Mouse (Mus musculus) heart, postnatal 4 days (tissue): Measurements from ENCODE around the gene Synj2. TPM values are rescaled to one million over a fixed set of nuclear protein-coding genes. Genes with fewer than 3 reads are reported as not detected.
"Not testable (repeated sequence)": the region's sequence is repeated elsewhere in the genome, so short reads cannot be mapped to it uniquely, and the experiment has no call there.

Experiments used
- DNase-seq: peaks from one replicate; pipeline ENCODE4 v3.0.0; 2021
- total RNA-seq, 2 experiments: library from RNA; stranded (reverse); gene quantifications; 2 replicates each; pipeline ENCODE4 v1.2.3; 2021

Gene Synj2
- total RNA-seq, 2 experiments from 2014 or later: 26.5 to 28.6 TPM

DNA sequence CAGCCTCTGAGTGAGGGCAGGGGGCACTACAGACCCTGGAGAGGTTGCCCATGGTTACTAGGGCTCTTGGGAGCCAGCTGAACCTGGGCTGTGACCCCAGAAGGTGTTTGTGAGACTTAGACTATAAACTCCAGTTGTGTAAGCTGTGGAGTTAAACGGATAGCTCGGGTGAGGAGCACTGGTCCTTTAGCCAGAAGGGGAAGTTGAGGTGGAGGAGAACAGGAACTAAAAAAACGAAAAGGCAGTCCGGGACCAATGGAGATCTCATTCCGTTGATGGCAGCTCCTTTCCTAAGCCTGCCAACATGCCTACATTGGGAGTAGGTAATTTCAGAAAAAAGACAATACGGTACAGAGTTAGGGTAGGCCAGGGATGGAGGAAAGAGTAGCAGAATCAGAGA lies 60.3 kb downstream of the Synj2 start:
- DNase-seq: no peak

DNA sequence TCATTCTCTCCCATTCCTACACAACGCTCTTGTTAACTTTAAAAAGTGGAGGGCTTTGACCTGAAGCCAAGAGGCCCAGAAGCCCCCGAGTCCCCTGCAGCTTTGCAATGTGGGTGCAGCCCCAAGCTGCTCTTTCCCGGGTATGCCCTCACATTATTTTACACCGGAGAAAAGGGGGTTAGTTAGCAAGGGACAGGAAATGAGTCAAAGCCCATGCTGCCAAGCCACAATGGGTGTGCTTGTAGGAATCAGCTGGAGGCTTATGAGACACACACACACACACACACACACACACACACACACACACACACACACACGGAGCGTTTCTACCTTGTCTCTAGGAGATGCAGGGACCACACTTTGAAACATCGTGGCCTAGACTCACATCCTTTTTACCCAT lies 60.8 kb downstream of the Synj2 start:
- DNase-seq: no peak

DNA sequence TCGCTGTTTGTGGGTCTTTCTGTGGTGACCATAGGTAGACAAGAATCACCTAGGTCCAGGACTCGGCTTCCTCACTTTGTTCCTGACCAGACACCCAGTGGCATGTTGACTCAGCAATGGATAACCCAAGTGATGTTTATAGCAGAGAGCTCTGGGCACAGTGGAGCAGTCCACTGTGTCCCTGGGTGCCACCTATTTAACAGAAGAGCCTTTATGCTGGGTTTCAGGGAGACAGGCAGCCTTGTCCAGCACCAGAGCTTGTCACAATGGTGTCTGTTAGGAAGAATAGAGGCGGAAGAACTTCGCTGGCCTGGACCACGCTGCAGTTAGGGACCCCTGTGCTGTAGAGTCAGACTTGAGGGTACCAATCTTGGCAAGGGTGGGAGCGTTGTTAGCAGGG lies 61.5 kb downstream of the Synj2 start:
- no peak for DNase-seq

DNA sequence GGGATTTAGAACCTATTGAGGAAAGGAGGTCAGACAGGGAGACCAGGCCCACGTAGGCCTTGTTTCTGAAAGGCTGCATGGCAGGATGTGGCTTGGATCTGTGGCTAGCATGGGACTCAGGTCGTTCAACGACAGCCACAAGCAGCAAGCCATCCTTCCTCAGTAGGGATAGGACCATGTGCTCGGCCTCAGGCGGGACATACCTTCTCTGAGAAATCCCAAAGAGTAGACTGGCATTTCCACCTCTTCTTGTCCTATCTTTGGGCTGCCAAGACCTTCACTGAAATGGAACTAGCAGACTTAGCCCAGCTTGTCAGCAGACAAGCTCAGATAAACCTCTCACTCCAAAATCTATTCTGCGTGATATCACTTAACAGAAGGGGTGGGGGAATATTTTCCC lies 62.6 kb downstream of the Synj2 start:
- DNase-seq: no peak

DNA sequence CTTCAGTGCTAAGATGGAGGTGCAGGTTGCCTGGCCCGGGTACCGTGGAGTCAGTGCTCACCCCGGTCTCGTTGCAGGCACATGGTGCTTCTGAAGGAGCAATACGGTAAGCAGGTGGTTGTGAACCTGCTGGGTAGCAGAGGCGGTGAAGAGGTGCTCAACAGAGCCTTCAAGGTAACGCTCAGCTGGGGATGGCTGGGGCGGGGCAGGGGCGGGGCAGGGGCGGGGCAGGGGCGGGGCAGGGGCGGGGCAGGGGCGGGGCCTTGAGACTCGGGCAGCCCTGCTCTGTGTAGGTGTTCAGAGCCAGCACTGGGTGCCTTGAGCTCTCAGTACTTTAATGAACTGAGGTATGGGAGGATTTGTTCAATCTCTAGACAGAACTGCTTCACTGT lies 64.2 kb downstream of the Synj2 start:
- DNase-seq: no peak

DNA sequence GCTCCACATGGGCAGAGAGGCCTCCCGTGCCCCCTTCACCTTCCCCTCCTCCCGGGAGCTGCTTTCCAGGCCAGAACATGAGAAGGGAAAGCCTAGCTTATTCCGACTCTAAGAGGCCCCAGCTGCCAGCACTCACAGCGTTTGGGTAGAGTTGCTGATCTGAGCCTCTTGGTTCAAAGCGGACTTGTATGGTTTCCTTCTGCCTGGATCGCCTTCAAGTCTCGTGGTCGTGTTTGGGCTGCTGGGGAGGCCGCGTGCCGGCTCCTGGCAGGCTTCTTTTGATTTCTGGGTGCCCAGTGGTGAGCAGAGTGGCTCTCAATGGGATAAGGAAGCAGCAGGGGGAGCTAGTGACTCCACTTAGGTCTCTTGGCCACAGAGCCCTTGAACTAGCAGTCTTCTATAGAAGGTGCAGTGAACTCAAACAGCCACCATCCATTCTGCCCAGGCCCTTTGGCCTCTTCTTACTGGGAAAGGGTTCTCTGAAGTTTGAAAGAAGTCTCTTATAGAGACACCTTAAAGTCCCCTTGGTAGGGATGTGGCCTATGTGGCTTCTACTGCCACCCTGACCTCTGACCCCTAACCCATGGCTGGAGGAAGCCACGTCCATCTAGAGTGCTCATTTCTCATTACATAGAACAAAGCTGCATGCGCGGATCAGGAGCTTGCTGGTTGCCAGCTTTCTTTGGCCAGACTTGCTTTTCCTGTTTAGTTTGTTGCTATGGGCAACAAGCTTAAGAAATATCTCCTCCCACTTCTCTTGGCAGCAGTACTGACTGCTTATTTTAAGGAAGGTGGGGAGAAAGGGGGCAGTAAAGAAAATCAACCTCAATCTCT lies 64.8 kb downstream of the Synj2 start:
- DNase-seq: peak; percentile 73

DNA sequence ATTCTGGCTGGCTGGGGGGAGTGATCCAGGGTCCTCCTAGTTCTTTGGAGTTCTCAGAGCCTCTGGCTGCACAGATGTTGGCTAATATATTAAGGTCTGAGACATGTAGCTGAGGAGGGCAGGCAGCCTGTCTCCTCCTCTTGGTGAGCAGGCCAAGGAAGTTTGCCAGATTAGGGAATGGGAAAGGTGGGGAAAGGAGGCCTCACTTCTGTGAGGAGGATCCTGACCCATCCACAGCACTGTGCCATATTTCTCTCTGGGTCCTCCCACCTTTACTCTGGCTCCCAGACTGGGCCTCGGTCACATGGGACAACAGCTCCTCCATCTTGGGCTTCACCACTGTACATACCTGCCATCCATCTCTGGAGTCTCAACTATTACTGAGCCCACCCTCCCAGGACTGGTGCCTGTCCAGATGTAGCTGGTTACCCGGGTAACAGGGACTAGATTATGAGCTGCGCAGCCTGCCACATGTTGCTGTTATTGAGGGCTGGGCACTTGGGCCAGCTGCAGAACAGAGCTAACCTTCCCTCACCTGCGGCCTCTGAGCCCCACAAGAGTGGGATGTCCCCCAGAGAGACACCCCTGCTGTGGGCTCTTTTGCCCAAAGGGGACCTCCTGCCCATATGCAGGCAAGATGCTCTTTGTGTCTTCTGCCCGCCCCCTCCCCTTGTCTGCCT lies 66.2 kb downstream of the Synj2 start:
- DNase-seq: no peak

DNA sequence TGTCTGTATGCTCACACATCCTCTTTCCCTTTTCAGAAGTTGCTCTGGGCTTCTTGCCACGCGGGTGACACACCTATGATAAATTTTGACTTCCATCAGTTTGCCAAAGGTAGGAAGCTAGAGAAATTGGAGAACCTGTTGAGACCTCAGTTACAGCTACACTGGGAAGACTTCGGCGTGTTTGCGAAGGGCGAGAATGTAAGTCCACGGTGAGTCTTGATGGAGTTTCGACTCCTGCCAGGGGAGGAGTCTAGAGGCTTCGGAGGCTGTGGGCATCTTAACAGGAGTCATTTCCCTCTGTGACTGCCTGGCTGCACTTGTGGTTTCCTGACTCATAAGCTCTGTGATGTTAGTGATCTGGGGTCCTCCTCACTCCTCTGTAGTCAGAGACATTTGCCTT lies 66.8 kb downstream of the Synj2 start:
- no peak for DNase-seq

DNA sequence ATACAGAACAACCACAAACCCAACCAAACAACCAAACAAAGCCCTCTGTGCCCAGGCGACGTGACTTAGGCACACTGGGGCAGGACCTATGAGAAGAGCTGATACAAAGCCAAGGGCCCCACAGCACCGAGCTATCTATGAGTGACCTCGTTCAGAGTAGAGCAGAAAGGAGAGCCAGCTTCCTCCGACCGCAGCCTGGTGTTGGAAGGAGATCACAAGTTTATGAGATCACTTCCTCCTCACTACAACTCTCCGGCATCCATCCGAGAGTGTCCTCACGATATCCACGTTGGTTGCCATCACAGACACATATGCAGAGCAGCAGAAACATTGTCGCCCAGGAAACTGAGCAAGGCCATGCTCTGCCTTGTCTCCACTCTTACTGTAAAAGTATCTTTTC lies 67.5 kb downstream of the Synj2 start:
- DNase-seq: no peak

DNA sequence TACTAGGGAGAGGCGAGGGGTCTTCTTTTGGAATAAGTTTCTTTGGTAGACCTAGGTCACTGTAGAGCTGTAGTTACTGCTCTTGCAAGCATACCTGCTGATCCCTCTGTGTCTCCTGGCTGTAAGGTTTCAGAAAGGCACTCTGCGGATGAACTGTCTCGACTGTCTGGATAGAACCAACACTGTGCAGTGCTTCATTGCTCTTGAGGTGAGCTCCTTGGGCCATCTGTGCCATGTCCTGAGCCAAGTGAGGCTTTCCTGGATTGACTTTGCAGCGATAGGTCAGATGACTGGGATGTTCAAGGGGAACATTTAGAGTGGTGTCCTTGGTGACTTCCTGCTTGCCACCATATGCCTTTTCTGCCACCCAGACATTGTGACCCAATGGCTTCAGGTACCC lies 68.5 kb downstream of the Synj2 start:
- no peak for DNase-seq

DNA sequence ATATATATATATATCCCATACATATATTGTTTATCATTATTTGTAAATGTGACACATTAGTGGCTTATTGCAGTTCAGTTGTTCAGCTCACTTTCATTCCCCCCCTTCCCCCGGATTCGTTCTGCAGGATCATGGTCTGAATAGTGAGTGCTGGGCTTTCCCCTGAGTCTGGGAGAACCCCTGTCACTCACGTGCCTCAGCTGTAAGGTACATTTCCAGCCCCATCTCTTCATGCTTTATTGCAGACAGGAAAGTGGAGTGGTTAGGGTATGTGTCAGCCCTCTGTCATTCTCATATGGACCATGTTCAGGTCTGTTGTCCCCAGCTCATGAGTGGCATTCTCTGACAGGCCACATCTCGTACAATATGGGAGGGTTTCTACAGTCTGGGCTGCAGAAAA lies 72.0 kb downstream of the Synj2 start:
- DNase-seq: no peak

DNA sequence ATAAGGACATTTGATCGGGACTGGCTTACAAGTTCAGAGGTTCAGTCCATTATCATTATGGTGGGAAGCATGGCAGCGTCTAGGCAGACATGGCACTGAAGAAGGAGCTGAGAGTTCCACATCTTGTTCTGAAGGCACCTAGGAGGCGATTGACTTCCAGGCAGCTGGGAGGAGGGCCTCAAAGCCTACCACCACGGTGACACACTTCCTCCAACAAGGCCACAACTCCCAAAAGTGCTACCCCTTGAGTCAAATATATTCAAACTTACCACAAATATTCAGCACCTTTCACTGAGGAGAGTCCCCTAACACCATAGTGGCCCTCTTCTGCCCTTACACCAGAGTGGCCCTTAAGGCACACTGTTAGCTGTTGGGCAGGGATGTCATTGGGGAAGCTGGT lies 73.9 kb downstream of the Synj2 start:
- DNase-seq: no peak

DNA sequence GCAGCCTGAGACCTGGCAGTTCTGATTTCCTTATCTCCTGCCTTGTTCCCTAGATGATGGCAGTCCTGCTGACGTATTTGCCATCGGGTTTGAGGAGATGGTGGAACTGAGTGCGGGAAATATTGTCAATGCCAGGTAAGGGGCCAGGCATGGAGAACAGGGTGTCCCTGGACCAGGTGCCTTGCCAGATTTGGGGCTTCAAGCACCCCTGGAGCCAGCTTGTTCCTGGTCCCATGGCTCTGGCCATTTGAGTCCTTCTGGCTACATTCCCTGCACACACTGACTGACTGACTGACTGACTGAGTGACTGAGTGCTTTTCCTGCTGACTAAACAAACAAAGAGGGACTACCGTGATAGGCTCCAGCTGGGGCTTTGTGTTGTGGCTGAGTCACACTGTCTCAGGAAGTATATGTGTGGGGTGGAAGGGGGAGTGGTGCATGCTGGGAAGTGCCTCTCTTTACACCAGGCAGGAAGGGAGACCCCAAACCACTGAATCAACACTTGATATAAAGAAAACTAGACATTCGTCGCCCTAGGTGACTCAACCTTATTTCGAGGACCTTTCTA lies 75.2 kb downstream of the Synj2 start:
- DNase-seq: peak; percentile 58

DNA sequence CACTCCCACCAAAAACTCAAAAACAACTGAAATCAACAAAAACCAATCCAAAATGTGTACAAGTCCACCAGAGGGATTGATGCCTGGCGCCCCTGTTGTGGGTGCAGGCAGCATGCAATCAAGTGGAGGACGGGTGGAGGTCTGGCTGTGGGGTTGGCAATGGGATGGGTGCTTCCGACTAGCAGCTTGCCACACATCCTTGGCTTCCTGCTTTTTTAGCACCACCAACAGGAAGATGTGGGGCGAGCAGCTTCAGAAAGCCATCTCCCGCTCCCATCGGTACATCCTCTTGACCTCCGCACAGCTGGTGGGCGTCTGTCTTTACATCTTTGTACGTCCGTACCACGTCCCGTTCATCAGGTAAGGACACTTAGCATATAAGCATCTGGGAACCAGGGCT lies 76.2 kb downstream of the Synj2 start:
- peak; percentile 26 for DNase-seq

DNA sequence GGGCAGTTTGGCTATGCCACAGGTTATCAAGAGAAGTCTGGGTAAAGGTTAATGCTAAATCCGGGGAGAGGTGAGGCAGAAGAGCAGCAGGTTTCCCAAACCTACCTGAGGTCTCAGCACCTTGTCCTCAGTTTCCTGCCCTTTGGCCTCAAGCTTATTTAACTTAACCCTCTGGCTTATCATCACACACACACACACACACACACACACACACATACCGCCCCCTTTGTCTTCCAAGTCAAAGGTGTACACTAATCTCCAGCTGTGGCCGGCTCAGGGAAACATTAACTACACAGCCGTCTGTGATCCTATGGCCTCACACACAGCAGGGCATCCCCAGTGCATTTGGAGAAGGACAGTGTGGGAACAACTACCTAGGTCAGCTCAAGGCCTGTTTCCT lies 77.3 kb downstream of the Synj2 start:
- no peak for DNase-seq

DNA sequence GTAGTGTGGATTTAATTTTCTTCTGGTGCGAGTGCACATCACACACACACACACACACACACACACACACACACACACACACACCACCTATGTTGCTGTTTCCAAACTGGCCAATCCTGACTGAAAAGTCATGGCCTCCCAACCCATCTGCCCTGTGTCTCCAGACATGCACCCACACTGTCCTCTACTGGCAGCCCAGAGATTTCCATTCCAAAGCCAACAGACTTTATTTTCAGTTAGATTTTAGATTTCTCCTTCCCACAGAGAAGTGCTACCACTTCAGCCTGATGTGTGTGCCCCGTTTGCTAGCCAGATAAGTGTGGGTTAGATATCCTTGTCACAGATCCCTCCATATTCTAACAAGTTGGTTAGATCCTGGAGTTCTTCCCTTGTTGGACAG lies 78.7 kb downstream of the Synj2 start:
- DNase-seq: peak; percentile 74

DNA sequence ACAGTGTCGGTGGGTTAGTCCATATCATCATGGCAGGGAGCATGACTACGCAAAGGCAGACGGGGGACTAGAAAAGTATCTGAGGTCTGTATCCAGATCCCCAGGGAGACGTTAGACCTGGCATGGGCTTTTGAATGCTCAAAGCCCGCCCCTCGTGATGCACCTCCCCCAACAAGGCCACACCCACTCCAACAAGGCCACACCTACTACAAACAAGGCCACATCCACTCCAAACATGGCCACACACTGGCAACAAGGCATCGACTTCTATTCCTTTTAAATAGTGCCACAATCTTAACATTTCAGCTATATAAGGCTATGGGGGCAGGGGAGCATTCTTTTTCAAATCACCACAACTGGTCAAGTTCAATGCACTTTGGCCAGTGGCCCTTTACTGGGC lies 79.6 kb downstream of the Synj2 start:
- peak; percentile 27 for DNase-seq

DNA sequence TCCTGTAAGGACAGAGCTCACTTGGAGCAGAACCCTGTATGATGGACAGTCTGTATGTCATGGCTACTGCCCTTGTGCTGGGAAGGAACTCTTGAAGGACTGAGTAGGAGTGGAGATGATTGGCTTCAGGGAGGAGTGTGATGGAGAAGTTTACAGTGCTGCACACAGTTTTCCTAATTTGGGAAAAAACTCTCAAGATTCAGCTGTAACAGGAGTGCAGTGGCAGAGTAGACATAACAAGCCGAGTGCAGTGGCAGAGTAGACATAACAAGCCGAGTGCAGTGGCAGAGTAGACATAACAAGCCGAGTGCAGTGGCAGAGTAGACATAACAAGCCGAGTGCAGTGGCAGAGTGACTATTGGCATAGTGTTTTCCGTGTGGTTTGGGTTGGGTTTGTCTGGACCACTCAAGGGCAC lies 80.3 kb downstream of the Synj2 start:
- DNase-seq: not testable (repeated sequence)

DNA sequence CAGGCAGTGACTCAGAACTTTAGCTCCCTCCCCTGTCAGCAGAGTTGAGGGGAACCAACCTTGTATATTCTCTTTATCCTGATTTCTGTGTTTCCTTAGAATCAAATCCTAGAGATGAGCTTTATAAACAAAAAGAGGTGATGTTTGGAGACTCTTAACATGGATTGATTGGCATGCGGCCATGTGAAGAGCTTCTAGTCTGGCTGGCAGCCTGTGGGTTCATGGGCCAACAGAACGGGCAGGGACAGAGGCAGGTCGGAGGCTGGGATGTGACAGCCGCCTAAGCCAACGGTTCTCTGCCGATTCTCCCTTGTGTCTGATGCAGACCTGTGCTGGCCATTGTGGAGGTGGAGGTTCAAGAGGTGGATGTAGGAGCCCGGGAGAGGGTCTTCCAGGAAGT lies 84.8 kb downstream of the Synj2 start:
- DNase-seq: no peak

DNA sequence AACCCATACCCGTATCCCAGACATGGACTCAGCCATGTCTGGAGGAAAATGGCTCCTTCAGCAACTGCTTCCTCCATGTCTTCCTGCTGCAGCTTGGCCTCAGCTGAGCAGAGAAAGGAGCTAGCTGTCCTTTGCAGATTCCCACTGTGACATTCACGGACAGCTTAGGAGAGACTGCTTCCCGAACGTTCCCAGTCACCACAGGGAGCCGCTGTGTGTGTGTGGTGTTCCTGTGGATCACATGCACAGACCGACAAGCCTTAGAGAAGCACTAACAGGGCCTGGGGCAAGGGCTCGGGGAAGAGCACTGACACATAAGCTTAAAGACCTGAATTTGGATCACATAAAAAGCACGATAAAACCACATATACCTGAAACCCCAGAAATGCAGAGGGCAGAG lies 94.6 kb downstream of the Synj2 start:
- DNase-seq: no peak

DNA sequence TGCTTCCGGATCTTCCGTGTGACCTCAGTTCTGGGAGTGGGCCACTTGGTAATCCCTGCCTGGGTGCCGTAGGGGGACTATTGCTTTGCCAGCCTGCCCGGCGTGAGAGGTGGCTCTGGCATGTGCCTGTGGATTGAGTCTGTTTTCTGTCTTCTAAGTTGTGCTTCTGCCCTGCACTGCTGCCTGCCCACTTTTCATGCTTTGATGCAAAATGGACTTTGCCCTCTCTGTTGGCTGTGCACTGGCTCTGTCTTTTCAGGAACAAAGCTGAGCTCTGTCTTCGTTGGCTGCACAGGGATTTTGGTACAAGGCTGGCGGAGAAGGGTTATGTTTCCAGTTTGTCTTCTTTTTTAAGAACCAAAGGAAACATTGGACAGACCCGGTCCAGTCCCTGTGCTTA lies 95.4 kb downstream of the Synj2 start:
- DNase-seq: no peak

DNA sequence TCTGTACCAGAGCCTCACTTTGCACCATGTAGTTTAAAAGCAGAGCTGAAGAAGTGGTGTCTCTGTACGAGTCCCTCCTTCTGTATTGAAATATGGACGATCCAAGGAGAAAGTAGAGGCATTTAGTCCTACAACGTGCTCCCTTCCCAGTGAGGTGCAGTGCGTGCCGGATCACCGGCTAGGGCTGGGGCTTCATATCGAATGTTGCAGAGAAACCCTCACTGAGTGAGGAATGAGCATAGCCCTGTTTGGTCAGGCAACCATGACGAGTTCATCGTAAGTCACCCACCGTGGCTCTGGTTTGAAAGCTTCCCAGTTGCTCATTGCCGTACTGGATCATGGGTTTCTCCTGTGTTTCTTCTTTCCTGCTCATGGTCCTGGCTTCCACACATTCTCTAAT lies 95.8 kb downstream of the Synj2 start:
- DNase-seq: no peak

DNA sequence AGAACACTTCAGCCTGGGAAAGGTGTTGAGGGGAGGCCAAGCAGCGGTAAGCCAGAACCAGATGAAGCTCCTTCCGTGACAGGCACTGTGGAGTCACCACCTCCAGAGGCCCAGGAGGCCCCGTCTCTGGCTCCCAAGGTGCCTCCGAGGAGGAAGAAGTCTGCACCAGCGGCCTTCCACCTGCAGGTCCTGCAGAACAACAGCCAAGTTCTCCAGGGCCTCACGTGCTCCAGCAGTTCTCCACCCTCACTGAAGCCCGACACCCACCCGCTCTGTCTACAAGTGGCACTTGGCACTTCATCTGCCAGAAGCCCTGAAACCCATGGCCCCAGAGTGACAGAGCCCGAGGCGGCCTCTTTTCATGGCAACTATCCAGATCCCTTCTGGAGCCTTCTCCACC lies 96.4 kb downstream of the Synj2 start:
- DNase-seq: peak; percentile 62

DNA sequence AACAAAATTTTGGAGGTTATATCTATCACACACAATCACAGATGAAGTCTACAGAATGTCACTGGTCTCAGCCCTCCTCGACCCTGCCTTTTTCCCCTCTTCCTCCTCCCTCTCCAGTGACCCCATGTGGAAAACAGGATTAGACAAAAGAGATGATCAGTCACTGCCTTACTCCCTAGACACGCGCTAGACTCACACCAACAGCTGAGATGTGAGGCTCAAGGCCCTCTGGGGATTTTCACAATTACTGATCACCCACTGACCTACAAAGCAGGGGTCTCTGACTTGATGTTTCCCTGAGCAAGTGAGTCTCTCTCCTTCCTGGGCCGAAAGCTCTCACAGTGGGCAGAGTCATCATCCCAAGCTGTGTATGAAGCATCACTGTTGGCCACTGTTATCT lies 111.7 kb downstream of the Synj2 start:
- no peak for DNase-seq
